Mouse (Mus musculus): ENCODE measurements around the gene Gtsf1.
"Not testable (repeated sequence)": the region's sequence is repeated elsewhere in the genome, so short reads cannot be mapped to it uniquely, and the experiment has no call there.

Gtsf1 gene

GRCm38 (mm10) chr15:103430241-103430640, at the start of gene Gtsf1:
Gtsf1 (minus strand) TSS chr15:103430470.
- DNase-seq: no peak

GRCm38 (mm10) chr15:103479080-103479606, 48.9 kb upstream of the Gtsf1 start:
- DNase-seq: no peak

- no peak for DNase-seq
Measured at GRCm38 (mm10) chr15:103473769-103474168, 43.5 kb upstream of the Gtsf1 start.

- DNase-seq: no peak
Measured at GRCm38 (mm10) chr15:103473182-103473581, 42.9 kb upstream of the Gtsf1 start.

GRCm38 (mm10) chr15:103472265-103472664, 42.0 kb upstream of the Gtsf1 start:
- no peak for DNase-seq

GRCm38 (mm10) chr15:103471488-103472194, 41.4 kb upstream of the Gtsf1 start:
- DNase-seq: no peak

GRCm38 (mm10) chr15:103462539-103463261, 32.4 kb upstream of the Gtsf1 start:
- DNase-seq: no peak

GRCm38 (mm10) chr15:103454449-103454848, 24.2 kb upstream of the Gtsf1 start:
- DNase-seq: no peak

GRCm38 (mm10) chr15:103453551-103454218, 23.4 kb upstream of the Gtsf1 start, which contains the start of gene Nckap1l:
Nckap1l (plus strand) TSS chr15:103453794.
- DNase-seq: peak; percentile 10 to 27

GRCm38 (mm10) chr15:103448369-103448768, 18.1 kb upstream of the Gtsf1 start, which contains the start of gene Gtsf2:
Gtsf2 (minus strand) TSS chr15:103448469.
- DNase-seq: no peak

GRCm38 (mm10) chr15:103445966-103446365, 15.7 kb upstream of the Gtsf1 start:
- not testable (repeated sequence) for DNase-seq

- DNase-seq: peak; percentile 2 to 3
Measured at GRCm38 (mm10) chr15:103427017-103427416, 3.3 kb downstream of the Gtsf1 start.

GRCm38 (mm10) chr15:103405586-103405985, 24.7 kb downstream of the Gtsf1 start:
- not testable (repeated sequence) for DNase-seq

- DNase-seq: no peak
Measured at GRCm38 (mm10) chr15:103401361-103401760, 28.9 kb downstream of the Gtsf1 start.

GRCm38 (mm10) chr15:103393577-103393976, 36.7 kb downstream of the Gtsf1 start:
- DNase-seq: no peak

- DNase-seq: peak; percentile 23 to 42
Measured at GRCm38 (mm10) chr15:103388556-103389145, 41.6 kb downstream of the Gtsf1 start.

- DNase-seq: peak; percentile 74 to 89
Measured at GRCm38 (mm10) chr15:103383771-103384488, 46.3 kb downstream of the Gtsf1 start.

GRCm38 (mm10) chr15:103382795-103383406, 47.4 kb downstream of the Gtsf1 start:
- DNase-seq: peak; percentile 82 to 83

GRCm38 (mm10) chr15:103382075-103382474, 48.2 kb downstream of the Gtsf1 start:
- DNase-seq: no peak

- DNase-seq: peak in 1 of 2 experiments; percentile 29
Measured at GRCm38 (mm10) chr15:103378665-103379356, 51.5 kb downstream of the Gtsf1 start.

Measured in kidney, postnatal 36 days (tissue).